Mouse (Mus musculus): ENCODE data around the gene Kansl1.
A peak's percentile ranks its signal among the peaks of the same experiment; 100 is the strongest.
"Not testable (repeated sequence)": the region's sequence is repeated elsewhere in the genome, so short reads cannot be mapped to it uniquely, and the experiment has no call there.

The Kansl1 gene

DNA sequence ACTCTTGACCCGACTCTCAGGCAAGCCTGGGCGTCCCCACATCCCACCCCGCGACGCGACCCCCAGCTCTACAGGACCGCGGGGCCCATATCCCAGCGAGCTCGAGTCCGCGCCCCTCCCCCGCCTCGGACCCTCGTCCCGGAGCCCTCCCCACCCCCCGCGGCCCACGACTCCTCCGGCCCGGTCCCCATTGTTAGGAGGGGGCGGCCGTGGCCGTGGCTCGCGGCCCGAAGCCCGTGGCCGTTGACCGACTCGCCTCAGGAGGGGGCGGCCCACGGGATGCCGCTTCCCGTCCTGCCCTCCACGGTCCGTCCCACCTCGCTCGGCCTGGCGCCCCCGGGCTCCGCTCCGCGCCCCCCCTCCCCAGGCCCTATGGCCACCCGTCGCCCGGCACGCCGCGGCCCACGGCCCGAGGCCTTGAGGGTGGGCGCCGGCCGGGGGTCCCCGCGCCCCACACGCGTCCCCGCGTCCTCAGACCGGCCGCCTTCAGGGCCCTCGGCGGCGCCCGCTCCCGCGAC, at the start of gene Kansl1:
Gene Kansl1 (minus strand): TSS at position 111 of the 518 bp plus-strand sequence.
- DNase-seq (ENCODE audit: low spot score): peak; percentile 45

DNA sequence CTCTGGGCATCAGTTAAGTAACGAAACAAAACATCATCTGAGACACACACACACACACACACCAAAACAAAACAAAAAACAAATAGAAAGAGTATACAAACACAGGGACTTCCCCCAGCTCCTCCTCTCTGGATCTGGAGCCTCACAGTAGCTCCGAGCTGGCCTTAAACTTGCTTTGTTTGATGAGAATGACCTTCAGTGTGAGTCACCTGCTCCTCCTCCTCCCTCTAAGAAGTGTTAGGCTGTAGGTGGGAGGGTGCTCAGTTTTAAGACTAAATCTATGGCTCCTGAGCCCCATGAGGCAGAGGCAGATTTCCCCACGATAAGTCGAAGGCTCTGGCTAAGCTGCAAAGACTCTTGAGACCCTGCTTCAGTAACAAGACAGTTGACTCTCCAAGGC, 43.8 kb upstream of the Kansl1 start:
- no peak for DNase-seq (ENCODE audit: low spot score)

DNA sequence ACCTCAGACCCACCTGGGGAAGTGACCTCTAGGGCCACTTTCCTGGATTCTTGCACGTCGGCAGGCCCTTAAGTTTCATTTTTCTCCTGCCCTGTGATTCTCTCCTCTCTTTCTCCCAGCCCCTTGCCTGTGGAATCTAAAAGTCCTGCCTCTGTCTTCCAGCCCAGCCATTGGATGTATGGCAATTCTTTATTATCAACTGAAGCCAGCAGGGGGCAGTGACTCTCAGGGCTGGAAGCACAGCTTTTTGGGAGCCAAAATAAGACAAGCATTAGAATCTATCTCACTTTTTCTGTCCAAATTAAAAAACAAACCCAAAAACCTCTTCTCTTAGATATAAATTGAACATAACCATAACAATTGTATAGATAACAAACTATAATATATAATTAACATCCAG, 41.9 kb upstream of the Kansl1 start:
- no peak for DNase-seq (ENCODE audit: low spot score)

GRCm38 (mm10) chr11:104508455-104508854, 39.8 kb upstream of the Kansl1 start:
- no peak for DNase-seq (ENCODE audit: low spot score)

DNA sequence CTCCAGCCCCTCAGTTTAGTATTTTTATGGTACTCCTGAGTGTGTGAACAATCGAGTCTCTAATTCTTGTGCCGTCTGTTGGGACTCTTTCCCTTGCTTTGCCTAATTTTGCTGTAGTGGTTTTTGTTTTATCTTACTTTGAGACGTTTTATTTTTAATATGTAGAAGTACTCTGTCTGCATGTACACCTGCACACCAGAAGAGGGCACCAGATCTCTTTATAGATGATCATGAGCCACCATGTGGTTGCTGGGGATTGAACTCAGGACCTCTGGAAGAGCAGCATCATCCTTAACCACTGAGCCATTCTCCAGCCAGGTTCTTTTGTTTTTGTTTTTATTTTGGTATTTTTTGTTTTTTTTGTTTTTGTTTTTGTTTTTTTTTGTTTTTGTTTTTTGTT, 19.6 kb upstream of the Kansl1 start:
- DNase-seq (ENCODE audit: low spot score): no peak

DNA sequence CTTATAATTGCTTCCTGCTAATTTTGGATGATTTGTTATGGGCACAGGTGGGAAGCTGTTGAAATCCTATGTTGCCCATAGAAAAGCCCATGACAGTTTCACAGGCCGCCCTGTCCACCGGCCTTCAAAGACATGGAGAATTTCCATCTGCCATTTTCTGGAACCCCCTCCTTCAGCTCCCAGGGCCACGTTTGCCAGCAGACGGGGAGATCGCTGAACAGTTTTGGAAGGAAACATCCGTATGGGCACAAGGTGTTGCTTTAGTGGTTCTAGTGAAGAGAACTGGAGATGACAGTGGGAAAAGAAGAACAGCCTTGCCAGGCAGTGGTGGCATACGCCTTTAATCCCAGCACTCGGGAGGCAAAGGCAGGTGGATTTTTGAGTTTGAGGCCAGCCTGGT, 13.3 kb upstream of the Kansl1 start:
- DNase-seq (ENCODE audit: low spot score): no peak

DNA sequence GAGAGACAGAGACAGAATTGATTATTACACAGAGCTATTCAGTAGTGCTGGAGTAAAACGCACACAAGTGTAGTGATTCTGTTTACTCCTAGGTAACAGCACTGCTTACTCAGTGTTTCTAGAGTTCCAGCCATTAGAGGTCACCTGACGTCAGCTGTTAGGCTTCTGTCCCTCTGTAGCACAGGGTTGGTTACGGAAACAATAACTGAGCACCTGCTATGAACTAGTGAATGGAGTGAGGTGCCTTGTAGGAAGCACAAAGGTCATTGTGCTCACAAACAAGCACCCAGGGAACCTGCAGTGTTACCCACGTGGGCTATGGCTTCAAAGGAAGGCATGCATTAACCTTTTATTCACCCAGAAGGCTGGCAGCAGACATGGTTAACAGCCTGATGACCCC, 10.8 kb upstream of the Kansl1 start:
- DNase-seq (ENCODE audit: low spot score): no peak

GRCm38 (mm10) chr11:104469371-104469835, 742 bp upstream of the Kansl1 start:
- peak; percentile 90 for DNase-seq (ENCODE audit: low spot score)

DNA sequence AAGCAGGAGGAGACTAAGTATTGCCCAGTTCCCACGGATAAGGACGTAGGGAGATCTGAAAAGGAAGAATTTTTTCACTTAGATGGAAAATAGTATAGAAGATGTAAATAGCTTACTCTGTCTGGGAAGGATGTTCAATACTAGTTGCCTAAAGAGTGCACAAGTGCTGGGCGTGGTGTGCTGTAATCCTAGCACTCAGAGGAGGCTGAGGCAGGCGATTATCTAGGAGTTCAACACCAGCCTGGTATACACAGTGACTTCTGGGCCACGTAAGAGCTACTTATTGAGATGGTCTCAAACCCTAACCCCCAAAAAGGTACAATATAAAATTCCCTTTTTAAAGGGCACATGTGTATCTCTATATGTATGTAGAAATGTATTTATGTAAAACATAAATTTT, 963 bp downstream of the Kansl1 start:
- DNase-seq (ENCODE audit: low spot score): no peak

DNA sequence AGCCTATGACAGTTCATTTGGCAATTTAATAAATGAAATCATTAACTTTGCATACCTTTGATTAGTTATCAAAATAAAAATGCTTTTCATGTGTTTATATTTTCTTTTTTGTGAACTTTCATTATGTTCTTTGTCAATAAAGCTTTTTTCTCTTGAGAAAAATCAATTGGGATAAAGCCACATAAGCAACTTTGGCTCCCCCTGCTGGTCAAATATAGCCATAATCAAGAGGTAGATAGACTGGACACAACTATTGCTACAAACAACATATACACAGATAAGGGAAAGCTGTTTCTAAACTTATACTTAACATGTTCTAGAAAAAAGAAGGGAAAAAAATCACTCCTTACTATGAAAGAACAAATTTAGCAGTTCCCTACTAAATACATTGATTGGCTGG, 7.1 kb downstream of the Kansl1 start:
- no peak for DNase-seq (ENCODE audit: low spot score)

GRCm38 (mm10) chr11:104459671-104460070, 9.0 kb downstream of the Kansl1 start:
- DNase-seq (ENCODE audit: low spot score): no peak

DNA sequence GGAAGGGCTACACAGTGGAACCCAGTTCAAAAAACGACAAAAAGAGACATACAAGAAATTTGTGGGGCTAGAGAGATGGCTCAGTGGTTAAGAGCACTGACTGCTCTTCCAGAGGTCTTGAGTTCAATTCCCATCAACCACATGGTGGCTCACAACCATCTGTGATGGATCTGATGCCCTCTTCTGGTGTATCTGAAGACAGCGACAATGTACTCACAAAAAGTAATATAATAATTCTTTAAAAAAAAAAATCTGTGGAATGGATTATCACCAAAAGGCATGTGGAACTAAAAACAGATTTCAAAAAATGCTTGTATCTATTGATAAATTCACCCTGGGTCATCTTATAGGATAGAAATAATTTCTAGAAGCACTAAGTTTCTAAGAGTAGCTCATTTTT, 10.2 kb downstream of the Kansl1 start:
- no peak for DNase-seq (ENCODE audit: low spot score)

- no peak for DNase-seq (ENCODE audit: low spot score)
Observed at GRCm38 (mm10) chr11:104452709-104453108, 16.0 kb downstream of the Kansl1 start.

GRCm38 (mm10) chr11:104451239-104451638, 17.4 kb downstream of the Kansl1 start:
- no peak for DNase-seq (ENCODE audit: low spot score)

DNA sequence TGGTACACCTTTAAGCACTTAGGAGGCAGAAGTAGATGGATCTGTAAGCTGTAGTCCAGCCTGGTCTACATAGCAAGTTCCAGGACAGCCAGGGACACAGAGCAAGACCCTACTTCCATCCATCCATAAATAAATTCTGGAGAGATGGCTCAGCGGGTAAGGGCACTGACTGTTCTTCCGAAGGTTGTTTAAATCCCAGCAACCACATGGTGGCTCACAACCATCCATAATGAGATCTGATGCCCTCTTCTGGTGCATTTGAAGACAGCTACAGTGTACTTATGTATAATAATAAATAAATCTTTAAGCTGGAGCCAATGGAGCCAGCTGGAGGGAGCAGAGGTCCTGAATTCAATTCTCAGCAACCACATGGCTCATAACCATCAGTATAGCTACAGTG, 20.2 kb downstream of the Kansl1 start:
- not testable (repeated sequence) for DNase-seq (ENCODE audit: low spot score)

DNA sequence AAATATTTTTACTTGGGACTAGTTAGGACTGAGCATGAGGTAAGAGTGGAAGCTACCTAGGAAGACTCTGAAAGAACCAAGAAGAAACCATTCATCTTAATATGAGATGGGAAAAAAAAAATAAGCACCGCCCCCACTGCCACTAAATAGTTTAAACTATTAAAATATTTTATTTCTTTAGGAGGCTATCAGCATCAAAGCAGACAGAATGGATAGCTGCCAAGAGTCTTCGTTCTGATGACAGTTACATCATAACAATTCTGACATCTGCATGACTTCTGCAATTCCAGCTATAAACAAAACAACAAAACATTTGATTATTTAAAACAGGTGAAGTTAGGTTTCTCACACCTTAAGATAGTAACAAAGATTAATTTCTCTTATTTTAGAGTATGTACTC, 23.1 kb downstream of the Kansl1 start:
- DNase-seq (ENCODE audit: low spot score): no peak

DNA sequence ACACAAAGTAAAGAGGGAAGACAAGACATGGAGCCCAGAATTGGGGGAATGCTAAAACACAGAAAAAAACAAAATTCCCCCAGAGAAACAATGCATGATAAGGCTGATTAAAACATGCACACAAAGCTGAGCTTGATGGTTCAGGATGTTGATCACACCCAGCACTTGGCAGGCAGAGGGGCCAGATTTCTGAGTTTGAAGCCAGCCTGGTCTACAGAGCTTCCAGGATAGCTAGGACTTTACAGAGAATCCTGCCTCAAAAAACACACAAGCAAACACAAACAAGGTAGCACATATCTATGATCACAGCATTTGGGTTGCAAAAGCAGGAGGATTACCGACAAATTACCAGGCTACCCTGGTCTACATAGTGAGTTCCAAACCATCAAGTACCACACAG, 23.6 kb downstream of the Kansl1 start:
- DNase-seq (ENCODE audit: low spot score): no peak

DNA sequence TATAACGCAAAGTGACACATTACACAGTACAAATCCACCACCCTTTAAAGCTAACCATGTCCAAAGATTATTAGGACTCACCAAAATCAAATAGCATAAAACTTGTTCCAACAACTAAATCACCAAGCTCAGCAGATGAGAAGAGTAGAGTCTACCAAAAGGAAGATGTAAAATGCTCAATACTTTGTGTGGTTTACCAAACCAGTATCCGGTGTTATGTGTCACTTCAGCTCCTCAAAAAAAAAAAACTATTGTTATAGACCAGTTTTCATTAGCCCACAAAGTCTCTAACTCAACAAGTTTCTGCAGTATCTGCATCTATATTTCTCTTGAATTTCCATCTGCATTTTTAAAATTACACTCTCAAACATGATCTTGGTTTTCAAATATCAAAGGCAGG, 25.3 kb downstream of the Kansl1 start:
- no peak for DNase-seq (ENCODE audit: low spot score)

DNA sequence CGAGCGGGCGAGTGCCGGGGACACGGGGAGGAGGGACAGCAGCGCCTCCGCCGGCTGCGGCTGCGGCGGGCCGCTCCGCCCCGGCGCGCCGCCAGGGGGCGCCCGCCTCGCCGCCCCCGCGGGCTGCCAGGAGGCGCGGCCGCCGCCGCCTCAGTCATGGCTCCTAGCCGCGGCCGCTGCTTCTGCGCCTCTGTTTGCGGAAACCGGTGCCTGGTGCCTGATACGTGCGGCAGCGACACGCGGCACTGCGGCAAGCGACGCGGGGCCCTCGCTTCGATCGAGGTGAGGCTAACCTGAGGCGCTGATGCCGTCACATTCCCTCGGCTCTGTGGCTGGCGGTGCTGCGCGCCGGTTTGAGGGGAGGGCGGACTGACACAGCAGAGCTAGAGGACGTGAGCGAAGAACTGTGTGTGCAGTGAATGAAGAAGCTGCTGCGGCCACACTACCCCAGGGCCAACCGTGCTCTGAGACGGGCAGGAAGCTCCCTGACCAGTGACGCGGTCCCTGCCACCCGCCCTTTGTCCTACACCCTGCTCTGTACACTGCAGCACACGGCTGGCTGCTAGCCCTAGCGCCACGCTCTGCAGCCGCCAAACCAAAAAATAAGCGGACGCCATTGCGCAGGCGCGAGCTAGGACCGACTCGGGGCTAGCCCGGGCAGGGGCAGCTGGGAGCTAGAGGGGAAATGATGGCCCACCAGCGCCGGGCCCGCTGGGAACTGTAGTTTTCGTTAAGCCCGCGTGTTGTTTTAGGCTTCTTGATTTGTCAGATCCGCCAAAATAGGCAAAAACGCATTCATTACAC, 26.1 kb downstream of the Kansl1 start:
- peak; percentile 92 for DNase-seq (ENCODE audit: low spot score)

- peak; percentile 80 for DNase-seq (ENCODE audit: low spot score)
Observed at GRCm38 (mm10) chr11:104441475-104442332, 27.0 kb downstream of the Kansl1 start.

GRCm38 (mm10) chr11:104440521-104441474, 27.9 kb downstream of the Kansl1 start:
- no peak for DNase-seq (ENCODE audit: low spot score)

GRCm38 (mm10) chr11:104439703-104440102, 29.0 kb downstream of the Kansl1 start:
- DNase-seq (ENCODE audit: low spot score): no peak
